Mouse (Mus musculus): ENCODE results near the gene Gm7735. TPM values are rescaled to one million over a fixed set of nuclear protein-coding genes. Genes with fewer than 3 reads are reported as not detected.
"Not testable (repeated sequence)": the region's sequence is repeated elsewhere in the genome, so short reads cannot be mapped to it uniquely, and the experiment has no call there.

Gene Gm7735
- not detected in 2 replicates for total RNA-seq (2015)
- total RNA-seq (2017), result not detected in 2 replicates

DNA sequence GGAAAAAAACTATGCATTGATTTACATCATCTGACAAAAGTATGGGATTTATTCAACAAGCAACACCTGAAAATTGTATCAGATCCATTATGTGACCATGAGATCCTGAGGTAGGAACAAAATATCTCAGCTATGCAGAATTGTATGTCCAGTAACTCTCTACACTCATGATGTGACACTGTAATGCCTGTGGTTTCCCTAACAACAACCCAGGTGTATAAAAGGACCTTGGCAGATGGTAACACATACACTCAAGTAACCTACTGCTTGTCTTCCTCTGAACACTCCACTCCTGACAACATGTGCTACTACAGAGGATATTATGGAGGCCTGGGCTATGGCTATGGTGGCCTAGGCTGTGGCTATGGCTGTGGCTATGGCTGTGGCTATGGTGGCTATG is at the start of gene Gm7735:
Gene Gm7735, plus strand, starts transcription at position 301 of the 400 bp plus-strand sequence.
- not testable (repeated sequence) for ATAC-seq (replicated peaks; ENCODE audit: poor library complexity)

DNA sequence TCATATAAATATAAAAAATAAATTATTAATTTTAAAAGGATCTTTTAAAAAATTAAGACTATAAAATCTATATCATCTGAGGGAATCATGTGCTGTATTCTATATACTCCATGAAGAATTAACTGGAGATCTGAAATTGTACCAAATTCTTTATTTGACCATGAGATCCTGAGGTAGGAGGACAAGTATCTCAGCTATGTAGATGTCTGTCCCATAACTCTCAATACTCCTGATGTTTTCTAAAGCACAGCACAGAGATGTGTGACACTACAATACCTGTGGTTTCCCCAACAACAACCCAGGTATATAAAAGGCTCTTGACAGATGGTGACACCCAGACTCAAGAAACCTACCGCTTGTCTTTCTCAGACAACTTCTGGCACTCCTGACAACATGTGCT is 28.7 kb upstream of the Gm7735 start, which contains the start of gene Gm6358:
Gene Gm6358, plus strand, starts transcription at position 301 of the 400 bp plus-strand sequence.
- ATAC-seq (replicated peaks; ENCODE audit: poor library complexity), result no peak

DNA sequence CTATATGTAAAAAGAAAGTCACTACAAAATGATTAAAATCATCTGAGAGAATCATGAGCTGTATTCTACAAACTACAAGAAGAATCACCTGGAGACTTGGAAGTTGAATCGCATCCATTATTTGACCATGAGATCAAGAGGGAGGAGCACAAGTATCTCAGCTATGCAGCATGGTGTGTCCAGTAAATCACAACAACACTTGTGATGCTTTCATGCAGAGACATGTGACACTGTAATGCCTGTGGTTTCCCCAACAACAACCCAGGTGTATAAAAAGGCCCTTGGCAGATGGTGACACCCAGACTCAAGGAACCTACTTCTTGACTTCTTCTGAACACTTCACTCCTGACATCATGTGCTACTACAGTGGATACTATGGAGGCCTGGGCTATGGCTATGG is 18.5 kb upstream of the Gm7735 start, which contains the start of gene Gm10061:
Gene Gm10061, plus strand, starts transcription at position 301 of the 400 bp plus-strand sequence.
- no peak for ATAC-seq (replicated peaks; ENCODE audit: poor library complexity)

GRCm38 (mm10) chr16:89157652-89158051 is 11.6 kb upstream of the Gm7735 start, which contains the start of gene Gm9789:
Gene Gm9789, plus strand, starts transcription at chr16:89157952.
- ATAC-seq (replicated peaks; ENCODE audit: poor library complexity), result no peak

DNA sequence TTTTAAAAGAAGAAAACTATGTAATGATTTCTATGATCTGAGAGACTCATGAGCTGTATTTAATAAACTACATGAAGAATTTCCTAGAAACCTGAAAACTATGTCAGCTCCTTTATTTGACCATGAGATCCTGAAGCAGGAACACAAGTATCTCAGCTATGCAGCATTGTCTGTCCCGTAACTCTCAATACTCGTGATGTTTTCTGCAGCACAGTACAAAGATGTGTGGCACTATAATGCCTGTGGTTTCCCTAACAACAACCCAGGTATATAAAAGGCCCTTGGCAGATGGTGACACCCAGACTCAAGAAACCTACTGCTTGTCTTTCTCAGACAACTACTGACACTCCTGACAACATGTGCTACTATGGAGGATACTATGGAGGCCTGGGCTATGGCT is 5.1 kb downstream of the Gm7735 start, which contains the start of gene 1110057P08Rik:
Gene 1110057P08Rik, plus strand, starts transcription at position 301 of the 400 bp plus-strand sequence.
- ATAC-seq (replicated peaks; ENCODE audit: poor library complexity), result no peak

DNA sequence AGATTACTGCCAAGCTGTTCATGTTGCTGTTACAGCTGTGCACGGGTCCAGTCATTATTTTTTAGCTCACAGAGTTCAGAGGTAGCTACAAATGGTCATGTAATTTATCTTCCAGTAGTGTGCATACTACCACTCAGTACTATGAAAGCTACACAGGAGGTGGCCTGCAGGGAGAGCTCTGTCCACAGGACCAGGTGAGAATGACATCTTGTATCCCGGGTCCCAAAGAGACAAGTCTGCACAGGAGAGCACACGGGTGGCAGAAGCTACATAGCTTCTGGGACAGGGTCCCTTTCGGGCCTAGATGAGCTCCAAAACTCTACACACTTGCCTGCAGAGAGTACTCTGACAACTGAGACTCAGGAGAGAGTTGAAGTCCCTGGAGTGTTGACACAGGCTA is 19.3 kb downstream of the Gm7735 start:
- ATAC-seq (replicated peaks; ENCODE audit: poor library complexity), result no peak

GRCm38 (mm10) chr16:89205561-89205960 is 36.3 kb downstream of the Gm7735 start, which contains the start of gene Krtap20-2:
Gene Krtap20-2, plus strand, starts transcription at chr16:89205861.
- ATAC-seq (replicated peaks; ENCODE audit: poor library complexity), result no peak

Other genes starting within 250 kb of the Gm7735 start
- not detected in 2 replicates for gene Krtap19-9b, start 237.2 kb upstream of the Gm7735 start, total RNA-seq (2015)
- gene Krtap19-9b, start 237.2 kb upstream of the Gm7735 start, total RNA-seq (2017), result not detected in 2 replicates
- not detected in 2 replicates for gene Krtap16-3, start 206.6 kb upstream of the Gm7735 start, total RNA-seq (2015)
- gene Krtap16-3, start 206.6 kb upstream of the Gm7735 start, total RNA-seq (2017), result not detected in 2 replicates
- gene Krtap22-2, start 158.7 kb upstream of the Gm7735 start, total RNA-seq (2015), result not detected in 2 replicates
- not detected in 2 replicates for gene Krtap22-2, start 158.7 kb upstream of the Gm7735 start, total RNA-seq (2017)
- gene Gm10229, start 154.2 kb upstream of the Gm7735 start, total RNA-seq (2015), result not detected in 2 replicates
- not detected in 2 replicates for gene Gm10229, start 154.2 kb upstream of the Gm7735 start, total RNA-seq (2017)
- not detected in 2 replicates for gene Krtap6-1, start 137.8 kb upstream of the Gm7735 start, total RNA-seq (2015)
- gene Krtap6-1, start 137.8 kb upstream of the Gm7735 start, total RNA-seq (2017), result not detected in 2 replicates
- not detected in 2 replicates for gene Gm10228, start 128.0 kb upstream of the Gm7735 start, total RNA-seq (2015)
- gene Gm10228, start 128.0 kb upstream of the Gm7735 start, total RNA-seq (2017), result not detected in 2 replicates
- gene Krtap6-5, start 121.6 kb upstream of the Gm7735 start, total RNA-seq (2015), result not detected in 2 replicates
- gene Krtap6-5, start 121.6 kb upstream of the Gm7735 start, total RNA-seq (2017), result not detected in 2 replicates
- not detected in 2 replicates for gene 1110025L11Rik, start 105.5 kb upstream of the Gm7735 start, total RNA-seq (2015)
- not detected in 2 replicates for gene 1110025L11Rik, start 105.5 kb upstream of the Gm7735 start, total RNA-seq (2017)
- not detected in 2 replicates for gene Krtap6-3, start 85.5 kb upstream of the Gm7735 start, total RNA-seq (2015)
- not detected in 2 replicates for gene Krtap6-3, start 85.5 kb upstream of the Gm7735 start, total RNA-seq (2017)
- gene Gm6358, start 28.6 kb upstream of the Gm7735 start, total RNA-seq (2015), result not detected in 2 replicates
- not detected in 2 replicates for gene Gm6358, start 28.6 kb upstream of the Gm7735 start, total RNA-seq (2017)
- gene Gm10061, start 18.4 kb upstream of the Gm7735 start, total RNA-seq (2015), result not detected in 2 replicates
- not detected in 2 replicates for gene Gm10061, start 18.4 kb upstream of the Gm7735 start, total RNA-seq (2017)
- not detected in 2 replicates for gene Gm9789, start 11.5 kb upstream of the Gm7735 start, total RNA-seq (2015)
- not detected in 2 replicates for gene Gm9789, start 11.5 kb upstream of the Gm7735 start, total RNA-seq (2017)
- not detected in 2 replicates for gene 1110057P08Rik, start 5.2 kb downstream of the Gm7735 start, total RNA-seq (2015)
- not detected in 2 replicates for gene 1110057P08Rik, start 5.2 kb downstream of the Gm7735 start, total RNA-seq (2017)
- not detected in 2 replicates for gene Krtap20-2, start 36.4 kb downstream of the Gm7735 start, total RNA-seq (2015)
- gene Krtap20-2, start 36.4 kb downstream of the Gm7735 start, total RNA-seq (2017), result not detected in 2 replicates
- gene Krtap21-1, start 234.4 kb downstream of the Gm7735 start, total RNA-seq (2015), result not detected in 2 replicates
- not detected in 2 replicates for gene Krtap21-1, start 234.4 kb downstream of the Gm7735 start, total RNA-seq (2017)